Mouse (Mus musculus): ENCODE measurements around the gene Sqstm1.

GRCm38 (mm10) chr11:50162338-50163050, 48.1 kb downstream of the Sqstm1 start:
- no peak for TF ChIP-seq CTCF (IDR thresholded peaks at IDR 0.05)
- peak; percentile 50; the same call in 1 of the 2 replicates for TF ChIP-seq EP300 (IDR thresholded peaks at IDR 0.05; ENCODE audit: insufficient read depth, low read depth, low read length)
